Mouse (Mus musculus) neural tube, embryonic 14.5 days (tissue): Measurements from ENCODE around the gene 9230102O04Rik. TPM values are rescaled to one million over a fixed set of nuclear protein-coding genes. Genes with fewer than 3 reads are reported as not detected.

ENCODE experiments used
- ATAC-seq: fragments of 200-750 bp; cut with Nextera tagmentation; 2 replicates; pipeline ENCODE4 v1.8.0; 2017; ENCODE audit warnings: low read depth, mild to moderate bottlenecking, moderate TSS enrichment, moderate library complexity
- H3K27ac ChIP-seq: fragments of 300-500 bp; sonication (generic); 2 replicates; pipeline ENCODE4 v1.5.1; 2014; ENCODE audit warnings: low read depth, mild to moderate bottlenecking, control low read depth, low read length, moderate library complexity, mixed read lengths
- H3K27me3 ChIP-seq: fragments of 300-500 bp; sonication (generic); 2 replicates; pipeline ENCODE4 v1.6.1; 2014; ENCODE audit warnings: low read length; ENCODE audit not compliant: control insufficient read depth, insufficient read depth
- H3K36me3 ChIP-seq: fragments of 300-500 bp; sonication (generic); 2 replicates; pipeline ENCODE4 v1.6.1; 2014; ENCODE audit warnings: low read length, mixed read lengths; ENCODE audit not compliant: control insufficient read depth, insufficient read depth
- H3K4me1 ChIP-seq: fragments of 300-500 bp; sonication (generic); 2 replicates; pipeline ENCODE4 v1.6.1; 2014; ENCODE audit warnings: low read length; ENCODE audit not compliant: control insufficient read depth, insufficient read depth
- H3K4me2 ChIP-seq: fragments of 300-500 bp; sonication (generic); 2 replicates; pipeline ENCODE4 v1.6.1; 2014; ENCODE audit warnings: mild to moderate bottlenecking, low read depth, low read length, control low read depth
- H3K4me3 ChIP-seq: fragments of 300-500 bp; sonication (generic); 2 replicates; pipeline ENCODE4 v1.5.1; 2014; ENCODE audit warnings: low read depth, low read length, control low read depth, mixed read lengths
- H3K9ac ChIP-seq: fragments of 300-500 bp; sonication (generic); replicated peaks from 2 replicates; pipeline ENCODE4 v1.6.1; 2014; ENCODE audit warnings: low read depth, mild to moderate bottlenecking, control low read depth, low read length, mixed read lengths
- H3K9me3 ChIP-seq: fragments of 300-500 bp; sonication (generic); 2 replicates; pipeline ENCODE4 v1.6.1; 2016; ENCODE audit warnings: low read length; ENCODE audit not compliant: control insufficient read depth
- WGBS: fragments of 180-500 bp; shearing (Covaris S2); extraction: QIAGEN DNeasy Blood & Tissue Kit; methylation state at CpG from one replicate; pipeline ENCODE4 v1.1.7; 2014; 5-methylcytosine and 5-hydroxymethylcytosine counted together
- polyA plus RNA-seq: library from polyadenylated mRNA; unstranded; fragments of >200 nt; fragmentation: Nextera tagmentation; extraction: Ambion mirVana; gene quantifications from 2 replicates; pipeline ENCODE4 v1.2.1, GENCODE M21; 2014

9230102O04Rik gene
- polyA plus RNA-seq, 1 experiment from 2014 or later, result 0.46 TPM

DNA sequence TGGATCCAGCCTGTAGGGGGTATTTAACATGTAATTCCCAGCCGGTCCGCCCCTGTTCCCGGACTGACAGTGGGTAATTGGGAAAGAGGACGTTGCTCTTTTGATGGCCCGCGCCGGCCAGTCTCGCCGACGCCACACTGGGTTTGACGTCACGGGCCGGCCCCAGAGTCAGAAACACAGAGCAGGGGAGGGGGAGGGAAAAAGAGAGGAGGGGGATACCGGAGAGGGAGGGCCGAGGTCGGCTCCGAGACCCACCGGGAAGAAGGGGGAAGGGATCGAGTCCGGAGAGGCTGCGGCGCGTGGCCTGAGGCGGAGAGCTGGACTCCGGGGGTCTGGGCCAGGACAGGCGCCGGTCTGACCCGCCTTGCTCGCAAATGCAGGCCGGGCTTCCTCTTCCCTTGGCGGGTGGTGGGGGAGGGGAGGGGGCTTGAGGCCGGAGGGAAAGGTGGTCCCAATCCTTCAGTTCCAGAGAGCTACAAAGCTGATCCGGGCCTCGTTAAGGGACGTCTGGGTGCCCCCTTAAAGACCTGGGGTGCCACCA is 8.2 kb downstream of the 9230102O04Rik start, which contains the start of gene 4930412O13Rik:
TSS of gene 4930412O13Rik (plus strand) at position 202 of the 541 bp plus-strand sequence.
- 0 out of 2 replicates have a peak within 1 kb of the TSS, but pooled peaks have one; percentile 2 for H3K4me3 ChIP-seq
- peak within 1 kb of the TSS; percentile 26; the same call in 1 of the 2 replicates for H3K4me2 ChIP-seq
- no peaks in the 10 kb centered on the region for H3K36me3 ChIP-seq
- no peak within 1 kb of the TSS for H3K9ac ChIP-seq
- peaks cover 3% of the 10 kb centered on the region; the same call in 1 of the 2 replicates for H3K4me1 ChIP-seq
- no peaks in the 10 kb centered on the region for H3K9me3 ChIP-seq
- ATAC-seq, result no peak
- under 1% methylated on average over 34 of the region's 35 CpGs for WGBS
- peaks cover 33% of the 10 kb centered on the region for H3K27me3 ChIP-seq
- no peak within 1 kb of the TSS for H3K27ac ChIP-seq

GRCm38 (mm10) chr2:9880271-9880670 is 9.1 kb downstream of the 9230102O04Rik start:
- H3K27me3 ChIP-seq, result peaks cover 29% of the 10 kb centered on the region
- ATAC-seq, result no peak
- H3K36me3 ChIP-seq, result no peaks in the 10 kb centered on the region
- peaks cover 3% of the 10 kb centered on the region; the same call in 1 of the 2 replicates for H3K4me1 ChIP-seq
- H3K27ac ChIP-seq, result no peak overlapping the region
- WGBS, result 2% methylated on average over 11 of the region's 11 CpGs
- H3K4me3 ChIP-seq, result no peak overlapping the region
- no peak overlapping the region for H3K9ac ChIP-seq
- H3K4me2 ChIP-seq, result no peak overlapping the region
- H3K9me3 ChIP-seq, result no peaks in the 10 kb centered on the region

- Histone ChIP-seq H3K4me3 (peak overlapping the region; percentile 26; the same call in 1 of the 2 replicates), H3K9ac (no peak overlapping the region), H3K4me1 (peaks cover 3% of the 10 kb centered on the region; the same call in 1 of the 2 replicates), H3K27me3 (peaks cover 28% of the 10 kb centered on the region), H3K4me2 (peak overlapping the region; percentile 50), H3K27ac (no peak overlapping the region), H3K36me3 (no peaks in the 10 kb centered on the region), H3K9me3 (no peaks in the 10 kb centered on the region)
- WGBS, result 0% methylated on average over 21 of the region's 21 CpGs
- ATAC-seq, result peak; percentile 91
Observed at GRCm38 (mm10) chr2:9879493-9879892, 9.8 kb downstream of the 9230102O04Rik start.

DNA sequence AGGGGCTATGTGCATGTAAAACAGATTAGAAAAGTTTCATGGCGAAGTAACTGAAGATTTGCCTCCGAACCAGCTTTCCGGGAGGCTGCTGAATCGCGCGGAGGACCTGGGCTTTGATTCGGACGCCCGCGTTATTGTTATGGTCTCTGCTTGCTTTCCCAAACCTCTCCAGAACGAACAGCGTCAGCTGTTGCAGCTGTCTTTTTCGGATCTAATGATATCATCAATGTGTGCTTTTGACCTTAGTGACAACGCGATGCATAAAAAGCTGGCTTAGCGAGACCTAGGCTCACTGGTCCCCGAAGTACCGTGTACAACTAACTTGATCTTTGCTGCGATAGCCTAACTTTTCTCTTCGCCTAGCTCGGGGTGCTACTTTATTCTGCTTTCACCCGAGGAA is 10.2 kb downstream of the 9230102O04Rik start:
- Histone ChIP-seq H3K27ac (no peak overlapping the region), H3K9ac (no peak overlapping the region), H3K4me2 (peak overlapping the region; percentile 50), H3K9me3 (no peaks in the 10 kb centered on the region), H3K4me3 (peak overlapping the region; percentile 26), H3K36me3 (no peaks in the 10 kb centered on the region), H3K27me3 (peaks cover 30% of the 10 kb centered on the region), H3K4me1 (peaks cover 3% of the 10 kb centered on the region; the same call in 1 of the 2 replicates)
- under 1% methylated on average over 22 of the region's 22 CpGs for WGBS
- no peak for ATAC-seq

DNA sequence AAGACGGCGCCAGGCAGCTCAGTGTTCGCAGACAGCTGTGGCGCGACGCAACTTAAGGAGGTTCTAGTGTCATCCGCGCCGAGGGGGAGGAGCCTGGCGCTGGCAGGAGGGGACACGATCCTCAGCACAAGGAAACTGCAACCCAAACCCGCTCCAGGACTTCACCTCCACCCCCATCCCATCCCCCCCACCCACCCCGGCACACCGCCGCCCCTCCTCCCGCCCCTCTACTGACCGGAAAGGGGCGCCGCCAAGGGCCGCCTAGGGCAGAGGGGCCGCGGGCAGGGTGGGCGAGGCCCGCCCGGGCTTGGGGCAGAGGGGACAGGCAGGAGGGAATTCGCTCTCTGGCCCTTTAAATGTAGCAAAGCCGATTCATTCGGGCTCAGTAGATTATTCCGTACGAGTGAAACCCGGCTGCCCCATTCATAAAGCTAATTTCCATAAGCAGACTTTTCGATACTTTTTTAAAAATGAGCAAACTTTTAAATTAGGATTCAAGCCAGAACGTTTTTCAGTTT is 10.7 kb downstream of the 9230102O04Rik start:
- peaks cover 30% of the 10 kb centered on the region for H3K27me3 ChIP-seq
- H3K4me2 ChIP-seq, result peak overlapping the region; percentile 50
- no peaks in the 10 kb centered on the region for H3K36me3 ChIP-seq
- no peak overlapping the region for H3K27ac ChIP-seq
- no peaks in the 10 kb centered on the region for H3K9me3 ChIP-seq
- under 1% methylated on average over 33 of the region's 33 CpGs for WGBS
- ATAC-seq, result no peak
- peaks cover 3% of the 10 kb centered on the region; the same call in 1 of the 2 replicates for H3K4me1 ChIP-seq
- H3K4me3 ChIP-seq, result peak overlapping the region; percentile 26
- H3K9ac ChIP-seq, result no peak overlapping the region

GRCm38 (mm10) chr2:9877966-9878563 is 11.3 kb downstream of the 9230102O04Rik start:
- peaks cover 35% of the 10 kb centered on the region for H3K27me3 ChIP-seq
- H3K4me2 ChIP-seq, result peak overlapping the region; percentile 50
- peak overlapping the region; percentile 26 for H3K4me3 ChIP-seq
- H3K9ac ChIP-seq, result no peak overlapping the region
- H3K27ac ChIP-seq, result no peak overlapping the region
- peaks cover 3% of the 10 kb centered on the region; the same call in 1 of the 2 replicates for H3K4me1 ChIP-seq
- H3K9me3 ChIP-seq, result no peaks in the 10 kb centered on the region
- no peak for ATAC-seq
- WGBS, result 1% methylated on average over 19 of the region's 19 CpGs
- H3K36me3 ChIP-seq, result no peaks in the 10 kb centered on the region

GRCm38 (mm10) chr2:9877326-9877690 is 12.0 kb downstream of the 9230102O04Rik start:
- WGBS, result under 1% methylated on average over 35 of the region's 35 CpGs
- peak overlapping the region; percentile 22 for H3K4me3 ChIP-seq
- no peak overlapping the region for H3K27ac ChIP-seq
- H3K4me2 ChIP-seq, result peak overlapping the region; percentile 18; the same call in 1 of the 2 replicates
- H3K36me3 ChIP-seq, result no peaks in the 10 kb centered on the region
- no peak overlapping the region for H3K9ac ChIP-seq
- peaks cover 1% of the 10 kb centered on the region; the same call in 1 of the 2 replicates for H3K4me1 ChIP-seq
- H3K9me3 ChIP-seq, result no peaks in the 10 kb centered on the region
- ATAC-seq, result no peak
- H3K27me3 ChIP-seq, result peaks cover 41% of the 10 kb centered on the region

GRCm38 (mm10) chr2:9876621-9877325 is 12.6 kb downstream of the 9230102O04Rik start:
- H3K9ac ChIP-seq, result no peak overlapping the region

More at GRCm38 (mm10) chr2:9876621-9877325, 12.6 kb downstream of the 9230102O04Rik start:
- Histone ChIP-seq H3K27me3 (peaks cover 46% of the 10 kb centered on the region), H3K27ac (no peak overlapping the region), H3K4me3 (peak overlapping the region; percentile 22), H3K9me3 (no peaks in the 10 kb centered on the region), H3K36me3 (no peaks in the 10 kb centered on the region), H3K4me1 (no peaks in the 10 kb centered on the region; the same call in 1 of the 2 replicates), H3K4me2 (peak overlapping the region; percentile 6; the same call in 1 of the 2 replicates)
- under 1% methylated on average over 31 of the region's 31 CpGs for WGBS
- no peak for ATAC-seq
